Comparison of ENCODE assay signal across 26 mouse cellular contexts in the genomic region with DNA sequence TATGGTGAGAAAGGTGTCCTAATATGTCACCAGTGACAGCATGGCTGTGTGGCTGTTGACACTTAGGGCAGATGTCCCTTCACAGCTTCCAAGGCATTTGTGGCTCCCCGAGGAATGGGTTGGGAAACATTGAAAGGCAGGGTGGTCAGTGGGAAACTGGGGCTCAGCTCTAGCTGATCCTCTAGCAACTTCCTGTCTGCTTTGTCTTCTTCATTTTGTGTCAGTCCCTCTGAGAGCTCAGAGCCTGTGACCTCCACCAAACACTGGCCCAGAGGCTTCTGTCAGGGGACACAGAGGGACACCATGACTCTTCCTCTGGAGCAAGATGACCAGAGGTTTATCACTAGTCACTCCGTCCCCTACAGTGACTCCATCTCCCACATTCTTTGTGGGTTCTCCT. TPM values are rescaled to one million over a fixed set of nuclear protein-coding genes. Genes with fewer than 3 reads are reported as not detected.
DNase-seq lines count a peak whose midpoint lies in the region; ATAC-seq and TF ChIP-seq lines count a peak whose summit lies in the region.
"Had no signal": no experiment of that assay in that cellular context is flagged by ENCODE, and none has a peak within 500 bp of the region (broad histone marks: within the 10 kb centered on the region; RNA-seq: fewer than 3 reads in every experiment).

No protein-coding gene starts in this region.

- no peaks in the 10 kb centered on the region for H3K9me3 ChIP-seq in forebrain, postnatal 0 days (ENCODE audit: low read length)
- no peaks in the 10 kb centered on the region for H3K9me3 ChIP-seq in forebrain, embryonic 10.5 days
- no peaks in the 10 kb centered on the region for H3K9me3 ChIP-seq in midbrain, embryonic 10.5 days (replicated peaks)
- no peaks in the 10 kb centered on the region for H3K9me3 ChIP-seq in midbrain, embryonic 11.5 days (ENCODE audit: control insufficient read depth, low read length)
- H3K9me3 ChIP-seq in hindbrain, embryonic 13.5 days: no peaks in the 10 kb centered on the region
- no peaks in the 10 kb centered on the region for H3K9me3 ChIP-seq in neural tube, embryonic 13.5 days
- H3K9me3 ChIP-seq: embryonic facial prominence, embryonic 10.5 days; G1E; heart, embryonic 13.5 days; liver, embryonic 13.5 days had no signal

- no peak for DNase-seq in forebrain, postnatal 0 days
- no peak for DNase-seq in forebrain, embryonic 10.5 days (ENCODE audit: extremely low spot score, low spot score)
- no peak for DNase-seq in midbrain, embryonic 10.5 days (ENCODE audit: low spot score)
- no peak for DNase-seq in midbrain, embryonic 11.5 days (ENCODE audit: low spot score, missing footprints)
- no peak for DNase-seq in embryo, embryonic 11 days
- DNase-seq in frontal cortex, postnatal 10 days (ENCODE audit: low spot score in 2 of 2): no peak
- DNase-seq: B cell, adult 2 months; cerebellum, adult 8-10 months; gastrocnemius, postnatal 25 days; heart, adult 2 months; heart, postnatal 14 days; kidney, adult 9 months; kidney, postnatal 14 days; liver, embryonic 13.5 days; lung, adult 2 months; lung, postnatal 14 days; right cerebral cortex, postnatal 14 days had no signal

- H3K4me2 ChIP-seq in forebrain, postnatal 0 days (ENCODE audit: low read depth): 0 out of 2 replicates have a peak overlapping the region, but pooled peaks have one; percentile 3
- H3K4me2 ChIP-seq in midbrain, embryonic 11.5 days: no peak overlapping the region
- peak overlapping the region; percentile 79; the same call in 1 of the 2 replicates for H3K4me2 ChIP-seq in hindbrain, embryonic 13.5 days
- H3K4me2 ChIP-seq in neural tube, embryonic 13.5 days: peak overlapping the region; percentile 81; the same call in 1 of the 2 replicates
- H3K4me2 ChIP-seq: heart, embryonic 13.5 days; liver, embryonic 13.5 days had no signal

- H3K4me3 ChIP-seq in forebrain, postnatal 0 days (ENCODE audit: low read depth, low read length): no peak overlapping the region
- H3K4me3 ChIP-seq in forebrain, embryonic 10.5 days: no peak overlapping the region
- no peak overlapping the region for H3K4me3 ChIP-seq in midbrain, embryonic 10.5 days
- no peak overlapping the region for H3K4me3 ChIP-seq in midbrain, embryonic 11.5 days (ENCODE audit: low read depth, low read length)
- H3K4me3 ChIP-seq in hindbrain, embryonic 13.5 days: no peak overlapping the region
- no peak overlapping the region for H3K4me3 ChIP-seq in neural tube, embryonic 13.5 days
- H3K4me3 ChIP-seq: embryonic facial prominence, embryonic 10.5 days; heart, adult 2 months; heart, embryonic 13.5 days; liver, embryonic 13.5 days; myocyte had no signal

- no peak overlapping the region for H3K27ac ChIP-seq in forebrain, postnatal 0 days (ENCODE audit: low read depth, low read length)
- H3K27ac ChIP-seq in forebrain, embryonic 10.5 days: no peak overlapping the region
- H3K27ac ChIP-seq in midbrain, embryonic 10.5 days (replicated peaks): peak overlapping the region; percentile 23; the same call in 1 of the 2 replicates
- H3K27ac ChIP-seq in midbrain, embryonic 11.5 days (ENCODE audit: low read depth, low read length): no peak overlapping the region
- H3K27ac ChIP-seq in hindbrain, embryonic 13.5 days: peak overlapping the region; percentile 94
- H3K27ac ChIP-seq in neural tube, embryonic 13.5 days (replicated peaks): peak overlapping the region; percentile 98; the same call in 1 of the 2 replicates
- H3K27ac ChIP-seq: embryonic facial prominence, embryonic 10.5 days; heart, adult 2 months; heart, embryonic 13.5 days; liver, embryonic 13.5 days had no signal

- H3K27me3 ChIP-seq in forebrain, postnatal 0 days (ENCODE audit: insufficient read depth, low read length): no peaks in the 10 kb centered on the region
- peaks cover 71% of the 10 kb centered on the region for H3K27me3 ChIP-seq in forebrain, embryonic 10.5 days (ENCODE audit: poor library complexity, severe bottlenecking)
- H3K27me3 ChIP-seq in midbrain, embryonic 10.5 days (ENCODE audit: low read depth, poor library complexity, severe bottlenecking): peaks cover 61% of the 10 kb centered on the region
- H3K27me3 ChIP-seq in midbrain, embryonic 11.5 days (ENCODE audit: control insufficient read depth, insufficient read depth, low read length): no peaks in the 10 kb centered on the region; the same call in 1 of the 2 replicates
- no peaks in the 10 kb centered on the region for H3K27me3 ChIP-seq in hindbrain, embryonic 13.5 days
- no peaks in the 10 kb centered on the region for H3K27me3 ChIP-seq in neural tube, embryonic 13.5 days

- ATAC-seq in forebrain, postnatal 0 days: no peak
- no peak for ATAC-seq in midbrain, embryonic 11.5 days (ENCODE audit: low FRiP score)
- no peak for ATAC-seq in hindbrain, embryonic 13.5 days (ENCODE audit: low FRiP score)
- ATAC-seq in neural tube, embryonic 13.5 days (ENCODE audit: low read depth): no peak
- ATAC-seq: inflammation-experienced regulatory T-cells, adult 6 months; midbrain, embryonic 16.5 days; Patski had no signal

- no peak for TF ChIP-seq CTCF in forebrain, postnatal 0 days (IDR thresholded peaks at IDR 0.05; ENCODE audit: low read depth)

- no peak overlapping the region for H3K9ac ChIP-seq in forebrain, postnatal 0 days
- H3K9ac ChIP-seq in midbrain, embryonic 11.5 days (ENCODE audit: low read length): no peak overlapping the region
- H3K9ac ChIP-seq in hindbrain, embryonic 13.5 days: no peak overlapping the region
- no peak overlapping the region for H3K9ac ChIP-seq in neural tube, embryonic 13.5 days
- H3K9ac ChIP-seq: heart, embryonic 13.5 days; liver, embryonic 13.5 days had no signal

- peaks cover 52% of the 10 kb centered on the region for H3K4me1 ChIP-seq in forebrain, postnatal 0 days (ENCODE audit: insufficient read depth)
- H3K4me1 ChIP-seq in forebrain, embryonic 10.5 days: peaks cover 84% of the 10 kb centered on the region
- peaks cover 82% of the 10 kb centered on the region for H3K4me1 ChIP-seq in midbrain, embryonic 10.5 days
- peaks cover 51% of the 10 kb centered on the region for H3K4me1 ChIP-seq in midbrain, embryonic 11.5 days (ENCODE audit: control insufficient read depth, insufficient read depth, low read length)
- peaks cover 88% of the 10 kb centered on the region for H3K4me1 ChIP-seq in hindbrain, embryonic 13.5 days (replicated peaks)
- H3K4me1 ChIP-seq in neural tube, embryonic 13.5 days (replicated peaks): peaks cover 92% of the 10 kb centered on the region

- H3K36me3 ChIP-seq in forebrain, postnatal 0 days (ENCODE audit: insufficient read depth): no peaks in the 10 kb centered on the region
- no peaks in the 10 kb centered on the region for H3K36me3 ChIP-seq in forebrain, embryonic 10.5 days (replicated peaks)
- no peaks in the 10 kb centered on the region for H3K36me3 ChIP-seq in midbrain, embryonic 10.5 days
- no peaks in the 10 kb centered on the region for H3K36me3 ChIP-seq in midbrain, embryonic 11.5 days (ENCODE audit: control insufficient read depth, insufficient read depth, low read length)
- no peaks in the 10 kb centered on the region for H3K36me3 ChIP-seq in hindbrain, embryonic 13.5 days
- no peaks in the 10 kb centered on the region for H3K36me3 ChIP-seq in neural tube, embryonic 13.5 days
- H3K36me3 ChIP-seq: embryonic facial prominence, embryonic 10.5 days; G1E; heart, embryonic 13.5 days; liver, embryonic 13.5 days had no signal

- 86% methylated on average over 2 of the region's 2 CpGs for WGBS in forebrain, postnatal 0 days
- WGBS in forebrain, embryonic 10.5 days: 81% methylated on average over 2 of the region's 2 CpGs
- WGBS in midbrain, embryonic 10.5 days: 92% methylated on average over 2 of the region's 2 CpGs
- 81% methylated on average over 2 of the region's 2 CpGs for WGBS in midbrain, embryonic 11.5 days
- 74% methylated on average over 2 of the region's 2 CpGs for WGBS in hindbrain, embryonic 13.5 days
- WGBS in neural tube, embryonic 13.5 days: 80% methylated on average over 2 of the region's 2 CpGs

RNA-seq across cellular contexts. Expression of a gene that starts 2.7 kb away (rescaled TPM):
- total RNA-seq in forebrain, postnatal 0 days (2014; rRNA removed): 43.3 and 53.2 TPM in 2 replicates
- polyA plus RNA-seq in forebrain, postnatal 0 days (2015; fragmentation: Nextera tagmentation; extraction: Ambion mirVana): 24.7 and 31.6 TPM in 2 replicates
- polyA plus RNA-seq in forebrain, embryonic 10.5 days (2016; fragmentation: Nextera tagmentation; extraction: Ambion mirVana): 9.7 and 10.0 TPM in 2 replicates
- polyA plus RNA-seq in midbrain, embryonic 10.5 days (2016; fragmentation: Nextera tagmentation; extraction: Ambion mirVana): 12.8 and 16.2 TPM in 2 replicates
- polyA plus RNA-seq in midbrain, embryonic 11.5 days (2014; fragmentation: Nextera tagmentation; extraction: Ambion mirVana): 15.3 and 15.7 TPM in 2 replicates
- polyA plus RNA-seq in hindbrain, embryonic 13.5 days (2015; fragmentation: Nextera tagmentation; extraction: Ambion mirVana): 34.3 and 39.0 TPM in 2 replicates
- 41.5 and 43.8 TPM in 2 replicates for polyA plus RNA-seq in neural tube, embryonic 13.5 days (2015; fragmentation: Nextera tagmentation; extraction: Ambion mirVana)
- polyA plus RNA-seq: G1E had no signal

Comparison
In these comparisons a context has a peak if more than half of its experiments do, and no peak if none do; other contexts are left out.
1. H3K27ac ChIP-seq: peak in midbrain, embryonic 10.5 days (single experiment), hindbrain, embryonic 13.5 days (single experiment) and neural tube, embryonic 13.5 days (single experiment); none in forebrain, postnatal 0 days (single experiment), forebrain, embryonic 10.5 days (single experiment) and midbrain, embryonic 11.5 days (single experiment).